Mouse (Mus musculus) cerebellum, adult 11-12 months (tissue): Measurements from ENCODE around the gene Cpped1.

ENCODE experiments used
- DNase-seq: peaks from one replicate; pipeline ENCODE4 v3.0.0; 2022

Cpped1 gene

DNA sequence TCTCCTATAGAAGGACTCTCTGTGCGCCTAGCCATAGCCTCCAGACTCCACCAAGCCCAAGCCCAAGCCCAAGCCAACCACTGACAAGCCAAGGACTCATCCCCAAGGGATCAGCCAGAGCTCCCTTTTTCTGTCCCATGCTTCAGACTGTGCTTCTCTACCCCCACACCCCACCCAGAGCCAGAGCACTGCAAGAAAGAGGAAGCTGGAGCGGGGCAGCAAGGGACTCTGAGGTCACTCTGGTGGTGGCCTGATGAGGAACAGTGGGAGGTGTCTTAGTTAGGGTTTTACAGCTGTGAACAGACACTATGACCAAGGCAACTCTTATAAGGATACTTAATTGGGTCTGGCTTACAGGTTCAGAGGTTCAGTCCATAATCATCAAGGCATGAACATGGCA is 65.8 kb downstream of the Cpped1 start:
- DNase-seq, result no peak

DNA sequence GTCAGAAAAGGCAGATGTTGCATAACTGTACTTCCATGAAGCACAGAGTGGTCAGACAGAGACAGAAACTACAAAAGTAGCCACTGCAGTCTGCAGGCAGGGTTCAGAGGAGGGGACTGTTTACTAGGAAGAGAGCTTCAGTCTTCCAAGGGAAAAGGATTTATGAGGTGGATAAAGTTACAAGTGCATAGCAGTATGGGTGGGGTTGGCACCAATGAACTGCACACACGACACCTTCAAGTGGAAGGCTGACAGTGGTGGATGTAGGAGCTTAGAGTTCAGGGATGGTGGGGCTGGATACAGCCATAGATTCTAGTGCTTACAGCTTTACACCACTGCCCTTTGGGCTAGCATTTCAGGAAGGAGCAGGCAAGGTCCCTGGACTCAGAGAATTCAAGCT is 75.8 kb downstream of the Cpped1 start:
- no peak for DNase-seq

DNA sequence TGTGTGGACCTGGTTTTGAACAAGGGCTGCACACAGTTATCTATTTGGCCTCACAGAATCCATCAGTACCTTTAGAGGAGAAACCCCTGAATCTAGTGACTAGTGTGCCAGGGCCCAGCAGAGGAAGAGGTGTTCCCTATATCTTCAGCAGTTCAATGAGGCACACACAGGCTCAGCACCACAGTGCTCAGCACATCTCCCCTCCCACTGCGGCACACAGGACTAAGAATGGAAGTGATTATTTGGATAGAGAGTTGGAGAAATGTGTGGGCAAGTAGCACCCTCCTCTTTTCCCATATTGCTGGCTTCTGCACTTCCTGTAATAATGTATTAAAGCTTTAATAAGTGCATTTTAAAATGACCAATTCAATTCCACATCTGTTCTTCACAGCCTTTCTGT is 80.4 kb downstream of the Cpped1 start:
- no peak for DNase-seq

DNA sequence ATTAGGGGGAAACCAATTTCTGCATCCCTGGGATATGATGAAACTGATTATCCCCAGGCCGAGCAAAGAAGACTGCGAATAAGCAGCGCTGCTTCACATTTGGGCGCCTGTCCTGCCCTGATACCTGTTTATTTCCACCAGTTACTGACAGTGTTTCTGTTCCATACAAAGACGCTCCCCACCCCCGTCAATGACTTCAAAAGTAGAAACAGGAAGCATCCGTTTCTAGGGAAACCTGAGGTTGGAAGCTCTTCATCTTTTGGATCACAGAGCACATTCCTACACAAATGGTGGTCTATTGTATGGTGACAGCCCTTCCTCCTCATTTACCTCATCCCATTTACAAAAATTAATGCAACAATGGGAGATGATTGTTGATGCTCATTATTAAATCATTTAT is 84.4 kb downstream of the Cpped1 start:
- DNase-seq, result no peak

DNA sequence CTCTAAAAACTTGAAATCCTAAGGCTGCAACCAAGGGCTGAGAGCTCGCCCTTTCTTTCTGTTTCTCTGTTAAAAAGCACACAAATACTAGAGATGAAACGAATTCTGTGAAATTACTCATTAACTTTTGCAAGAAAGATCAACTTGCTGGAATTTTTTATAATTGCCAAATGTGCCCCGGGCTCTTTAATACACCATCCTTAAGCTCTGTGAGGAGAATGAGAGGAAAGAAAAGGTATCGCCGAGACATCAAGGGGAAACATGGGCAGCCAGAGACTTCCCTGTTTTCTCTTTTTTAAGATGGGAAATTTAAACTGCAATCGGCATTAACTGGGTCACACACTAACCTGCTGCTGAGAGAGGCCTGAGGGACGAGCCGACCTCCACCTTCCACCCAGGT is 84.9 kb downstream of the Cpped1 start:
- no peak for DNase-seq

DNA sequence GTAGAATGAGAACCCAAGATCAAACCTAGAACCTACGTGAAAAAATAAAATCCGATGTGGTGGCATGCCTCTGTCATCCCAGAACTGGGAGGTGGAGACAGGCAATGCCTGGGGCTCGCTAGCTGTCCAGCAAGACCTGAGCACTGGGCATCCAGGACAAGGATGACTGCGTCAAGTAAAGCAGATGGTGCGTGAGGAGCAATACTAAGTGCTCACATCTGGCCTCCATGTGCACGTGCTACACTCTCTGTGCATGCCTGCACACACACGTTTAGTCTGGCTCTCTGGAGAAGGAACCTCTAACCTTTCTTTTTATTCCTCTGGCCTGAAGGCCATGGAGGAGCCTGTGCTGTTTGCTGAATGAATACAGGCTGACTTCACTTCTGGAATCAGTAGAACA is 88.5 kb downstream of the Cpped1 start:
- no peak for DNase-seq

DNA sequence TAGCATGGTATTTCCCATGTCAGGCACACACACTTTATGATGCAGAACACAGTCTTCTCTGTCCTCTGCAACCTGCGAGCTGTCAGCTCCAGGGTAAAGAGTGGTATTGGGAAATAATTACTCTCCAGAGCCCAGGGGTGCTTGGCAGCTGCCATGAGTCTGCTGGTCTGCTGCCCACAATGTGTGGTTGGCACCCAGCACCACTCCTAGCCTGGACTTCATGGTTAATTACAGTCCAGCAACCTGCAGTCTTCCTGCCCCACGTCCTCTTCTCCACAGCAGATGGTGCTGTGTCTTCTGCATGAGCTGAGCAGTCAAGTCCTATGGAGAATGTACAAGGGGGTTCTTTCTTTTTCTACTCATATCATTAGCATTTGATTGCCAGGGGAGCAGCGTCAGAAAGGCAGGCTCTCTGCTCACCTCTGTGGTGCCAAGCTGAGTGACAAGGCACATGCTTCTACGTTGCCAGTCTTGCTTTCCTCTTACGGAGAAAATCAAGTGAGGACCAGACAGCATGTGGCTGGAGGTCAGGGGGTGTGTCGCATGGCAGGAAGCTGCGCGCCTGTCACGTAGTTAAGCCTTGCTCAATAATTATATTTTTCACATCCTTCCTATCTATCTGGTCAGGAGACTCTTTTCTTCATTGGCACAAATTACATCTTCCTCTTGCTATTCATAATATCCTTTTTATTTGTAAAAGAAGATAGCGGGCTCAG is 94.2 kb downstream of the Cpped1 start:
- peak; percentile 55 for DNase-seq

DNA sequence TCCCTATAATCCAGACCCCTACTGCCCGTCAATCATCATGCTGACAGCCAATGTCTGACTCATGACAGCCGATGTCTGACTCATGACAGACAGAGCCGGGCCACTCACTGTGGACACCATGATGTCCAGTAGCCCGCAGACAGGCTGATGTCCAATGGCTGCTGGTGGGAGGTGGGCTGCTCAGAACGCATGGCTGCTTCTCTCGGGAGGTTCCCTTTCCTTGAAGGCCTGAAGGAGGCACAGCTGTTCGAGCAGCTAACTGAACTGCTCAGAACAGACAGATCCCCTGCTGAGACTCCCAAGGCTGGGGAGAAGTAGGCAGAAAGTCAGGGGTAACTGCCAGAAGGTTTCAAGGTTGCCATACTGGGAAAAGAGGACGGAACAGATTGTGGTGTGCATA is 97.1 kb downstream of the Cpped1 start:
- DNase-seq, result no peak

DNA sequence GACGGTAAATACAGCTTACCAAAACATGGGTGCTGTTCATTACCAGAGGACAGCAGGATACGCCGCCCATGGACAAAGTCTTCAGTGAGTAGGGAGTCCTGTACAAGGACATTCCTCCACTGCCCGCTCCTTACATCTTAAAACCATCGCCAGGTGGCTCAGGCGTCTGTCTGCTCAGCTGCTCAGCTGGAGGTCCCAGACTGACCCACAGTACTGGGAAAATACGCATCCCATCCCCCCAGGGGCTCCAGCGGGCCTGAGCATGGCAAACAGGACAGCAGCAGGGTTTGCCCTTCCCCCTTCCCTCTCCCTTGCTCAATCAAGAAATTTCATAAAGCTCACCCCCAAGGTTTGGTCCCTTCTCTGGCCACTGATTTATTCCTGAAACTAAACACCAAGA is 99.6 kb downstream of the Cpped1 start:
- peak; percentile 20 for DNase-seq

DNA sequence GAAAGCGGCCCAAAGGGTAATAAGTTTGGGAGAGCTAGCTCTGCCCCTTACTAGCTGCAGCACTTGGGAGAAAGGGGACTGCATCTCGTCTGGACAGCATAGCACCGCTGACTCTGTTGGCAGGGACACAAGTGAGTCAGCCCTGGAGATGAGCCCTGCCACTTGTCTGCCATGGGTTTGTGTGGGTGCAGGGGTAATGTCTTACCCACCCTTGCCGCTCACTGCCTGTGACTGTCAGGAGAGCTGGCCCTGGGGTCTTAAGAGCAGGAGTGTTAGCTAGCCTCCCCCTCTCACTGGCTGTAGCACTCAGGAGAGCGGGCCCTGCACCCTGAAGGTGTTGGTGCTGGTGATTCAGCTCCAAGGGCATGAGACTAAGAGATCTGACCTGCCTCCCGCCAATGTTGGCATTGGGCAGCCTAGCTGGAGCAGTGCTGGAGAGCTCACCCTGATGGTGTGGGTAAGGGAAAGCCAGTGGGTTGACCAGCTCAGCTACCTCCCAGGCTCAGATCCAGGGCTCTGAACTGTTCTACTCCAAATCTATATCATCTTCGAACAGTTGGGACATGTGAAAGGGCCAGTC is 107.2 kb downstream of the Cpped1 start:
- no peak for DNase-seq

DNA sequence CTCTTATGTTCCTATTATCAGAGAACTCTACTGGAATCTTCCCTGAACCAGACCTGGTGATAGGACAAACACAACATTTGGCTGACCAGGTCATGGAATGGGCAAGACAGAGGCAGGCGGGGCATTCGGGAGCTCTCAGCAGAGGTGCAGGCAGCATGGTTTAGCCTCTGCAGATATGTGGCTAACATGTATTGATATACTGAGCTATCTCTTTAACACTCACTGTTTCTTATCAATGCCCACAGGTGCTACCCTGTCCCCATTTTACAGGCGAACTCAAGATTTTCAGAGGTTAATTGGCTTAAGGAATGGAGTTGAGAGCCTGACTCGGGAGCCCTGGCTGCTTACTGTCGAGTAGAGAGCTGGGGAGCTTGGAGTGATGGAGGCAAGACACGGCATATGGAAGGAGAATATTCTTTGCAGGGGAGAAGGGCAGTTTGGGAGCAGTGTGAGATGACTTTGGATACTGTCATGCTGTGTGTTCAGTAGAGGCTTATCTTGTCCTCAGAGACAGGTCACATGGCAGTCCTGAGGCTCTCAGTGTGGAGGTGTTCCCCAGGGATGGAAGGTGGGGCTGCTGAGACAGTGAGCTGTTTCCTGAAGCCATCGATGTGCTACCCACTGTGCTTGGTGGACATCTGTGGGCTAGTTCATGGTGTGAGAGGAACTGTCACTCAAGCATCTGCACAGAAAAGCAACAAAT is 113.3 kb downstream of the Cpped1 start:
- no peak for DNase-seq

DNA sequence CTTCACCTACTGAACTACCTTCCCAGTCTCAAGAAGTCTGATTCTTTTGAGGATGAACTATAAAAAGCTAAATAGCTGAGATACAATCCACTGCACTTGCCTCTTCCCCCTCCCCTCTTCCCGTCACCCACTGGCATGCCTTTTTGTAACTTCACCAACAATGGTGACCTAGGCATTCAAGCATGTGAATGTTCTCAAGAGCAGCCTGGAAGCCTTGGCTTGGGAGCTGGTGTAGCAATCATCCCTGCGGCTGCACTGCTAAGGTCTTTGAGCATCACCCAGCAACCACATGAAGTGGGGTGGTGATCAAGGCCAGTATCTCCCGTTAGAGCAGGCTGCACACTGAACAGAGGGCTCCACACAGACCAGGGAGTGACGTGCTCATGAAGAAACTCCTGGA is 114.6 kb downstream of the Cpped1 start:
- no peak for DNase-seq

DNA sequence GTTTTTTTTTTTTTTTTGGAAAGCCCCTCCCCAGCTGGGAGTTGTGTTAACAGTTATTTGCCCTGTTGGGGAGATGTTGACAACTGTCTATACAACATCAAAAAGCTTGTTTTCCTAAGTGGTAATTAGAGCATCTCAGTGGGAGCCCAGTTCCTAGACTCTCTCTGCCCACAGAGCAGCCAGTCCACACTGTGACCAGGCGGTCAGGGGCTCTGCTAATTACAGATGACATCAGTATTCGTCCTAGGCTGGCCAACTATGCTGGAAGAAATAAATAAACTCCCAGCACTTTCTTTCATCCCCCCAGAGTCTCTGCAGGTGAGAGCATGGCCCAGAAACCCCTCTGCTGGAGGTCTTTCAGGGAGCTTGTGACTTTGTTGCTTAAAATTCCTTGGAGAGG is 115.9 kb downstream of the Cpped1 start:
- DNase-seq, result no peak

DNA sequence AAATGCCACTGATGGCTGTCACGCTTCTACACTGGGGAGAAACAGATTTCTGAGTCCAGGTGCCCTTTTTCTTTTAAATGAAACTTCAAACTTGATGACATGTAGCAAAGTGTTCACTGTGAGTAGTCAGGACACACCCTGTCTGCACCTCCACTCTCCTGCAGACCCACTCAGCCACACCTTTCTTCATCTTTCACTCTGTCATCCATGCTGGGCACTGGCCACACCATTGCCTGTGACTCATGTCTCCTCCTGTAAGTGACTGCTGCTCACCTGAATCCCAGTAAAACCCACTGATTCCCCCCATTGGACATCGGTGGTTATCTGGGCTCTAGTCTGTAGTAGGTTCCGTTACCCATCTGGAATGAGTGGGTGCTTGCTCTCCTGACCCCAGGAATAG is 118.8 kb downstream of the Cpped1 start:
- no peak for DNase-seq

DNA sequence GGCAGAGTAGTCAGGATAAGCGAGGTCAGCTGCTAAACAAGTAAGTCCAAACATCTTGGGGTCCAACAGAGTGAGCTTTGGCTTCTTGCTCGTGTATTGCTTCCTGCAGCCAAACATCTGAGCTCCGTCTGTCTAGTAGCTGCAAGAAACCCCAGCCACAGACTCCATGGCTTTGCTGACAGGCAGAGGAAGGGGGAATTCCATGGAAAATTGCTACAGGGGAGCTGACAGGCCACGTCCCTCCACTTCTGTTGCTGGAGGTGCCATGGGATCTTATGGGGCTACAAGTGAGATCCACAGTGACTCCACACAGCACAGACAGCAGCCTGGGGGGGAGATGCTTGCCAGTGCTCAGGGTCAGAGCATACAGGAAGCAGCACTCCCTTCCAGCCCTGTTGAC is 123.4 kb downstream of the Cpped1 start:
- DNase-seq, result no peak

DNA sequence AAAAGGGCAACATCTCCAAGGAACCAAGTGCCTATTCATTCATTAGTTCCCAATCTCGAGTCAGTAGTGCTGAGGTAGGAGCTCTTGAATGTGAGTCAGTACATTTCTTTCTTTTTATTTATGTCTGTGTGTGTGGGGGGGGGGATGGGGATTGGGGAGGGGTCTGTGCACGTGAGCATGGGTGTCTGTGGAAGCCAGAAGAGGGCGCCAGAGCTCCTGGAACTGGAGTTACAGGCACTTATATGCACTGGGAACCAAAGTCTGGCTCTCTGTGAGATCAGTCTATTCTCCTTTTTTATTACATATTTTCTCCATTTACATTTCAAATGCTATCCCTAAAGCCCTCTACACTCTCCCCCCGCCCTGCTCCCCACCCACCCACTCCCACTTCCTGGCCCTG is 124.9 kb downstream of the Cpped1 start:
- DNase-seq, result no peak

DNA sequence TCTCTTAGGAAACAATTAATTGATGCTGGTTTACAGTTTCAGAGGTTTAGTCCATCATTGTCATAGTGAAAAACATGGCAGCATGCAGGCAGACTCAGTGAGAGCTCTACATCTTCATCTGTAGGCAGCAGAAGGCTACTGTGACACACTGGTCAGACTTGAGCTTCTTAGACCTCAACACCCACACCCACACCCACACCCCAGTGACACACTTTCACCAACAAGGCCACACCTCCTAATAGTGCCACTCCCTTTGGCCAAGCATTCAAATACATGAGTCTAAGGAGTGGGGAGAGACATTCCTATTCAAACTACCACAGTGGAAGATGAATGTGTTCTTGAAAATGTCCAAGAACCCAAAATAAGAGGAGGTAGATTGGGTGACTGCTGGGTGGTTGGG is 125.9 kb downstream of the Cpped1 start:
- DNase-seq, result no peak

DNA sequence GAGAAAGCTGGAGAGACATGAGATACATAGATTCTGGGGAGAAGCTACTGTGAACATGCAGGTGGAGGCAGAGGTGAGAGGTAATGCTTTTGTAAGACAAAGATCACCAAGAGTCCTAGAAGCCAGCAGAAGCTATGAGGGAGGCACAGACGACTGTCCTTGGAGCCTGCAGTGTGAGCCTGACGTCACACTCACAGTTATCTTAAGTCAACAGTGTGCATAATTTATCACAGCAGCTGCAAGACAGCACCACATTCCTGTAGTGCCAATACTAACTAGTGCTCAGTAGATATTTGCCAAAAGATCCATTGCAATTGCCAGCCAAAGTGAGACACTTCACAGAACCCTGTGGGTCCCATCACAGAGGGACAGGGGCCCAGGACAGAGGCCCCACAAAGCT is 127.2 kb downstream of the Cpped1 start:
- no peak for DNase-seq

DNA sequence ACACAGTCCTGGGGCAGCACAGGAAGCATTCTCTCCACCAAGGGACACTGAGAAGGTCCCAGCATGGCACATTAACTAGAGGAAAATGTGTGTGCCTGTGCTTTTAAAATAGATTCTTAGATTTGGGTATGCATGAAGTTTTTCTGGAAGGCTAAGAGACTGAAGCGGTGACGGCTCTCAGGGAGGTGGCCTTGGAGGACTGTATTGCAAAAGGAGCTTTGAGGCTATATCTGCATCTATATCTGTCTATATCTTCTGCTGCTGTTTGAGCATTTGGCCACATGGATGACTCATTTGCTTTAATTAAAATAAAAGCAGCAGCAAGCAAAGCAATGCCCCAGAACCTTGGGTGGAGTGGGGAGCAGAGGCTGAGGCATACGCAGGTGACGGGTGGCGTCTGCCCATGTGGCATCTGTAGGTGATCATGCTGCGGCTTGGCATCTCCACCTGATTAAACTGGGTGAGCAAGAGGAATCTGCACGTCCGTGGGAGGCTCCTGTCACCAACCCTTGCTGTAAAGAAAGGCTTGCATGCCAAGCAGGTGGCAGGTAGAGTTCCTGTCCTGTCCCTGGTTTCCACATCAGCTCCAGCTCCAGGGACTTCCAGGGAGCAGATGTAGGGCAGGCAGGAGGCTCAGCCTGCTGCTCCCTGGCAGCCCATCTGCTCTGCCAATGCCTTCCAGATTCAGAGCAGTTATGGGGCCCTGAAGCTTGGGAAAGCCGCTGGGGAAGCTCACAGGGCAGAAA is 130.4 kb downstream of the Cpped1 start:
- peak; percentile 85 for DNase-seq

DNA sequence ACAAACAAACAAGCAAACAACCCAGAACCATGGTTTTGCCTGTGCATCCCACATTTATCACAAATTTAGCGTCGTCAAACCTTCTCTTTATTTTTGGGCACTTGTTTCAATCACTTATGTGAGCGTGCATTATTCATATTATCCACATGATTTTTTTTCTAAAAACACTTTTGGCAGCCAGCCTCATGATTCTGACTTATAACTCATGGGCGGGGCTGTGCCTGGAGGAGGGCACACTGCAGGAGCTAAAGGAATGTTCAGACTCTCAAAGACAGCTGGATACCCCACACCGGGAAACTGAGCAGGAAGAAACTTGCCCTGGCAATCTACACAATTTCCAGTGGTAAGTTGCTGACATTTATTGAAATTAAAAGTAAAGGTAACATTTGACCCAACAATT is 131.1 kb downstream of the Cpped1 start:
- no peak for DNase-seq

DNA sequence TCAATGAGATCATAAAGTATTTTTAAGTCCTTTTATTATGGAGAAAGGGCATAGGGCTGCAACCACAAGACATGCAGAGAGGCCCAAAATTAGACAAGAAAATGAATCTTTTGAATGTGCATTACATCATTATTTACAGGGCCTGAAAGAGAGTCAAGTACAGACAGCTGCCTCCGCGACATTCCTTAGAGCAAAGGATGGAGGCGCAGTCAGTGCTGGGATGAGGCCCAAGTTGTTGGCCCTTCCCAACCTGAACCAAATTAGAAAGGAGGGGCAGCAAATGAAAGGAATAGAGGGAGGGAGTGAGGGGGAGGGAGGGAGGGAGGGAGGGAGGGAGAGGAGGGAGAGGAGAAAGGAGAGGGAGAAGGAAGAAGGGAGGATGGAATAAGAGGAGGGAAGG is 132.7 kb downstream of the Cpped1 start:
- no peak for DNase-seq

DNA sequence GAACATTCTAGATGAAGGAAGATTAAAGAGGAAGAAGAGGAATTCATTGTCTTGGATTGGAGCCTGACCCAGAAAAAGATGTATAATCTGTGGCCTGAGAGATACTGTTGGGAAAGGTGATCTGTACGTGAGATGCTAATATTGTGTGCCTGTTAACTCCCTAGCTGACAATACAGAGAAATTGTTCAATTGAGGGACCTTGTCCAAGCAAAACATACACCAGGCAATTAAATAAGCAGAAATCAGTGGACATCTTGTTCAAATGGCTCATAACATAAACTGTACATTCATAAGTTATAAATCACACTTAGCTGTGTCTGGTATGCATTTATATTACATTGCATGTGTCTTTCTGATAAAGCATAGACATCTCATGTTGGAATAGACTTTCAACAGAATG is 134.9 kb downstream of the Cpped1 start:
- no peak for DNase-seq

DNA sequence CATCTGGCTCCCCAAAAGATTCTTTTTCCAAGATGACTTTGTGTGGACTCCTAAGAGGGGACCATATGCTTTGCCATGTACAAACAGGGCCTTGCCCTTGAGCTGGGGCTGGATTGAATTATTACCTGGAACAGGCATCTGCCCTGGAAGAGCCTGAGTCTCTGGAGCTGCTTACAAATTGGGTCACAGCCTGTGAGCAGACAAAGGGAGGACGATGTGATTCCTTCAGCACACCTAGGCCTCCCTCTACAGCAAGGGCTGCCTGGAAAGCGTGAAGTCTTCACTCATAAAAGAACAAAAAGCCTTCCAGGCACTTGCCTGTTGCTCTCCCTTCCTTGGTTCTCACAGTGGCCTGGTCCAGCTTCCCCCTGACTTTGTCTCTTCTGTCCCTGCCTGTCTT is 136.9 kb downstream of the Cpped1 start:
- DNase-seq, result no peak

DNA sequence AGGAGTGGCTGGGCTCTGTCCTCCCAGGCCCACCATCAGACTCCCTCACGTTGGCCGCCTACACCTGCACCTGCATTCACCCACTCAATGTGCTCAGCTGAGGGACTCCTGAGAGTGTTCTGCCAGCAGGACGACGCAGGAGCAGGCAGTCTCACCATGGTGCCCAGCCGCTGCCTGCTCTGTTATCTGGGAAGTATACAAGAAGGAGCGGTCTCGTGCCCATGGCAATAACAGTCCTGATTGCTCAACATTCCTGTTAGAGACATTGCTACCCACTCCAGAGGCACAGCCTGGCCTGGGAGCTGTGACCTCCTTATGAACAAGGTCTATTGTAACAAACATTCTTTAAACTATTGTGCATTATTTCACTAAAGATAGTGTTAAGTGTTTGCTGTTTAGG is 151.3 kb downstream of the Cpped1 start:
- DNase-seq, result no peak
